Mouse (Mus musculus): Measurements from ENCODE around the gene Olfr789. TPM values are rescaled to one million over a fixed set of nuclear protein-coding genes. Genes with fewer than 3 reads are reported as not detected.

Olfr789 gene
- not detected in 2 replicates for polyA plus RNA-seq (2012; rRNA removed; ENCODE audit: low replicate concordance)

DNA sequence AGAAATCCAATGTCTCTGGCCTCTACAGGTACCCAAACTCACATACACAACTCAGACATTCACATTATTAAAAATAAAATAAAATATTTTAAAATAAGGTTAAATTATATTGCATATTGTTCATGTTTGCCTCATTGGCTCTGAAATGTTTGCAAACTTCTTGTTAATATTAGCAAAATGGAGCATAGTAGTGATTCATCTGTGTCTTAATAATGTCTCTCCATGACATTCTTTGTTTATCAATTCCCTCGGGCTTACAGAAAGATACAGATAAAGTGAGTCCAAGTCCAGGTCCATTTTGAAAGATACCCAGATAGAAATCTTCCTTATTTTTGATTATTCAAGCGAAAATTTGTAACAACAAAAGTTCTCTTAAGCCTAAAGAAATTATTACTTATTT is at the start of gene Olfr789:
TSS of gene Olfr789 (plus strand) at position 301 of the 400 bp plus-strand sequence.

DNA sequence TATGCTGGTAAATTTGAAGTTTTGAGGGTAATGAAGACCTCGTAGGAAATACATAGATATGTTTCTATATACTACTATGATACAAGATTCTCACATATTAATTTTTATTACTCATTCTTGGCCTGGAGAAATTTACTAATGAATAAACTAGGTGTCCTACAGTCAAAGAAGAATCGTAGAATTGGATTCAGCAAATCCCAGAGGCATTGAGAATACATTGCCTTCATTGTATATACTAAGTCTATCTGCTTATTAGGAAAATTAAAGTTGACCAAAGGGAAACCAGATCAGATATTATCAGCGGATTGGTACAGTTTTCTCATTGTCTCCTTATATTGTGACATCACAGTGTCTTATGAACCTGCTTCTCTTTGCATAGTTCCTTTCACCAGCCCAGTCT is 23.0 kb upstream of the Olfr789 start, which contains the start of gene Olfr787:
TSS of gene Olfr787 (plus strand) at position 301 of the 400 bp plus-strand sequence.

DNA sequence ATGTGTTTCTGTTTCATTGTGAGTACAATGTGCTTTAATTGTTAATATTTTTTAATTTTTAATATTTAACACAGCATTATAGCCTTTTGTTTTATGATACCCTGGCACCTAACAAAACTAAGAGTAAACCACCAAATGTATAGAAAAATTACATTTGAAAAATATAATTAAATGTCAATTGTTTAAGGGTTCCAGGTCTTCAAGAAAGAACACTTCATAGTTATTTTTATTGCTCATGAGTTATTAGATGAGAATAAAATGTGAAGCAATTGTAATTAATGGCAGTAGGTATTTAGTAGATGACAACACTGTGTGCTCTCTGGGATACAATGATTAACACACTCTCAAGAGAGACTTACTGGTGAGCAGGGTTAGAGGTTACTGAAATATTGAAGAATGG is 13.9 kb upstream of the Olfr789 start, which contains the start of gene Olfr788:
TSS of gene Olfr788 (plus strand) at position 301 of the 400 bp plus-strand sequence.

DNA sequence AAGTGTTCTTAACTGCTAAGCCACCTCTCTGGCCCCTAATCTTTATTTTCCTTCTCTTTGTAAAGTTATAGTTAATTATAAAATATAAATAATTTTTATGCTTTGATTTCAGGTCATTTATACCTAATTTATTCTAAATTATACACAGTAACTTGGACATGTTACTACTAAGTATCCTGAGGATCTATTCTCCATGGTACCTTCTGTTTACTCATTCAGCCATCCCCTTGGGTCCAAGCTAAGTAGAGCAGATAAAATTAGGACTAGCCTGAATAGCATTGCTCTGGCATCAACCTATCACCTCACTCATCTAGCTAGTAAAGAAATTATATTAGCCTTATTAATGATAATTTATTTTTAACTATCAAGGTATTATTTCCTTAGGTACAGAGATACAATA is 13.6 kb downstream of the Olfr789 start, which contains the start of gene Olfr790:
TSS of gene Olfr790 (plus strand) at position 301 of the 400 bp plus-strand sequence.

DNA sequence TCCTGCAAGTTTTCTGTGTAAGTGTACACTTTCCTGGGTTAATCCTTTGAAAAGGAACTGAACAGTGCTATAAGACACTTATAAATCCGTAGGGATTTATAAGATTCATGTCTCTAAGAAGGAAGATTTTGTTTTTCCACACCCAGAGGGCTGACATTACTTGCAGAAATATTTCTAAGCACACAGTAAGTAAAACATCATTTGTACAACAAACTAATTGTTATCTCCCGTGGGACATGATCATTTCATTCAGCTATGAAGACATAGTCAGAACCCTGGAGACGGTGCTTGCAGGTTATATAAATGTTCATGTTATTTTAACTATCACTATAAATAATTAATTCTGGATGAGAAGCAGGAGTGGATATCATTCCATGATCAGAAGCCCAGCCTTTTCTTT is 36.9 kb downstream of the Olfr789 start, which contains the start of gene Olfr791:
TSS of gene Olfr791 (plus strand) at position 301 of the 400 bp plus-strand sequence.

DNA sequence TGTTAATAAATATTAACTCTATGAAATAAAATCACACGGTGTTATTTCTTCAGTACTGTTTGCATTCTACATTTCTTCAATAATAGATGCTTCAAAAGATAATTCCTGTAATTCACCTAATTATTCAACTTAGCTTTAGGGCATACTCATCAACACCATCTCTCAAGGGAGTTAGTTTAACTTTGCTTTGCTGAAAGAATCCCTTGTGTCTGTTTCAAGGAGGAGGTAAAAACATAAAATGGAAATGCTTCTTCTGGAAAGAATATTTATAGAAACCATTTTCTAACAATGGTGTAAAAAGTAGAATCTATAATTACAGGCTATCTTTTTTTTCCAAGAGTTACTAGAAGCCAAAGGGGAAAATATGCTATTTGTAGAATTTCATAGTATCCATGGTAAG is 54.3 kb downstream of the Olfr789 start, which contains the start of gene Olfr792:
TSS of gene Olfr792 (plus strand) at position 301 of the 400 bp plus-strand sequence.

Other genes starting within 250 kb of the Olfr789 start
- gene Olfr774, start 248.5 kb upstream of the Olfr789 start, polyA plus RNA-seq (2012; rRNA removed; ENCODE audit: low replicate concordance): not detected in 2 replicates
- gene Olfr775, start 236.3 kb upstream of the Olfr789 start, polyA plus RNA-seq (2012; rRNA removed; ENCODE audit: low replicate concordance): not detected in 2 replicates
- gene Olfr776, start 225.6 kb upstream of the Olfr789 start, polyA plus RNA-seq (2012; rRNA removed; ENCODE audit: low replicate concordance): not detected in 2 replicates
- gene Olfr777, start 213.3 kb upstream of the Olfr789 start, polyA plus RNA-seq (2012; rRNA removed; ENCODE audit: low replicate concordance): not detected in 2 replicates
- not detected in 2 replicates for gene Olfr780, start 166.6 kb upstream of the Olfr789 start, polyA plus RNA-seq (2012; rRNA removed; ENCODE audit: low replicate concordance)
- gene Olfr781, start 155.9 kb upstream of the Olfr789 start, polyA plus RNA-seq (2012; rRNA removed; ENCODE audit: low replicate concordance): not detected in 2 replicates
- gene Olfr782, start 135.9 kb upstream of the Olfr789 start, polyA plus RNA-seq (2012; rRNA removed; ENCODE audit: low replicate concordance): not detected in 2 replicates
- gene Olfr784, start 100.7 kb upstream of the Olfr789 start, polyA plus RNA-seq (2012; rRNA removed; ENCODE audit: low replicate concordance): not detected in 2 replicates
- not detected in 2 replicates for gene Olfr785, start 79.3 kb upstream of the Olfr789 start, polyA plus RNA-seq (2012; rRNA removed; ENCODE audit: low replicate concordance)
- not detected in 2 replicates for gene Olfr786, start 57.4 kb upstream of the Olfr789 start, polyA plus RNA-seq (2012; rRNA removed; ENCODE audit: low replicate concordance)
- gene Olfr787, start 22.9 kb upstream of the Olfr789 start, polyA plus RNA-seq (2012; rRNA removed; ENCODE audit: low replicate concordance): not detected in 2 replicates
- not detected in 2 replicates for gene Olfr788, start 13.8 kb upstream of the Olfr789 start, polyA plus RNA-seq (2012; rRNA removed; ENCODE audit: low replicate concordance)
- gene Olfr790, start 13.7 kb downstream of the Olfr789 start, polyA plus RNA-seq (2012; rRNA removed; ENCODE audit: low replicate concordance): not detected in 2 replicates
- not detected in 2 replicates for gene Olfr791, start 37.0 kb downstream of the Olfr789 start, polyA plus RNA-seq (2012; rRNA removed; ENCODE audit: low replicate concordance)
- not detected in 2 replicates for gene Olfr792, start 54.4 kb downstream of the Olfr789 start, polyA plus RNA-seq (2012; rRNA removed; ENCODE audit: low replicate concordance)
- not detected in 2 replicates for gene Olfr794, start 82.9 kb downstream of the Olfr789 start, polyA plus RNA-seq (2012; rRNA removed; ENCODE audit: low replicate concordance)
- not detected in 2 replicates for gene Olfr796, start 127.8 kb downstream of the Olfr789 start, polyA plus RNA-seq (2012; rRNA removed; ENCODE audit: low replicate concordance)
- gene Olfr798, start 143.2 kb downstream of the Olfr789 start, polyA plus RNA-seq (2012; rRNA removed; ENCODE audit: low replicate concordance): not detected in 2 replicates
- not detected in 2 replicates for gene Olfr799, start 152.7 kb downstream of the Olfr789 start, polyA plus RNA-seq (2012; rRNA removed; ENCODE audit: low replicate concordance)
- not detected in 2 replicates for gene Olfr800, start 172.9 kb downstream of the Olfr789 start, polyA plus RNA-seq (2012; rRNA removed; ENCODE audit: low replicate concordance)
- not detected in 2 replicates for gene Olfr801, start 189.1 kb downstream of the Olfr789 start, polyA plus RNA-seq (2012; rRNA removed; ENCODE audit: low replicate concordance)
- not detected in 2 replicates for gene Olfr802, start 203.4 kb downstream of the Olfr789 start, polyA plus RNA-seq (2012; rRNA removed; ENCODE audit: low replicate concordance)
- not detected in 2 replicates for gene Olfr803, start 209.5 kb downstream of the Olfr789 start, polyA plus RNA-seq (2012; rRNA removed; ENCODE audit: low replicate concordance)
- not detected in 2 replicates for gene Olfr804, start 218.5 kb downstream of the Olfr789 start, polyA plus RNA-seq (2012; rRNA removed; ENCODE audit: low replicate concordance)
- not detected in 2 replicates for gene Olfr805, start 244.6 kb downstream of the Olfr789 start, polyA plus RNA-seq (2012; rRNA removed; ENCODE audit: low replicate concordance)

Data from duodenum, adult 2 months (tissue).